Mouse (Mus musculus): ENCODE data around the gene Mrps18a. TPM values are rescaled to one million over a fixed set of nuclear protein-coding genes. Genes with fewer than 3 reads are reported as not detected.
A peak's percentile ranks its signal among the peaks of the same experiment; 100 is the strongest.

The Mrps18a gene
- polyA plus RNA-seq, 1 experiment = 77.2 TPM

DNA sequence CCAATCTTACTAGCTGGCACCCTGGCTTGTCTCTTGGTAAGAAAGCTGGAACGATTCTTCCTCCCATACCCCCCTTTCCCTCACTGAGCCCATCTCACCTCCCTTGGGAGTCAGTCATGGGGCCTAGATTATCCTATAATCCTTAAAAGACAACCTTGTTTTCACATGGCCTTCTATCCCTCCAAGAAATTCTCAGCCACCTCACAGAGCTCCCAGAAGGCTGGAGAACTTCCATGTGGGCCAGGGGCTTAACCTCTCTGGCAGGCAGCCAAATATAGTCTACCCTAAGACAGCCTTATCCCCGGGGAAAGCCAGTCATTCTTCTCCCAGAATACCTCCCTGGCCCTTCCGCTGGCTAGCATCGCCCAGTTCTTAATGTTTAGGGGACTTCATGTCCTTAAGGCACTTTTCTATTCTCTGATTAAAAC lies 7.7 kb downstream of the Mrps18a start:
- TF ChIP-seq FLI1 (IDR thresholded peaks at IDR 0.05; ENCODE audit: low read length) (no peak), GATA1 (IDR thresholded peaks at IDR 0.05; ENCODE audit: borderline replicate concordance, low read length) (no peak)
- H3K36me3 ChIP-seq (replicated peaks; ENCODE audit: low read length) = peaks cover 90% of the 10 kb centered on the region
- H3K4me1 ChIP-seq = peaks cover 23% of the 10 kb centered on the region
- no peaks in the 10 kb centered on the region for H3K9me3 ChIP-seq
- H3K27me3 ChIP-seq (replicated peaks) = no peaks in the 10 kb centered on the region
- H3K4me3 ChIP-seq (replicated peaks) = no peak overlapping the region

- Histone ChIP-seq H3K4me3 (replicated peaks) (no peak overlapping the region), H3K9me3 (no peaks in the 10 kb centered on the region), H3K27me3 (replicated peaks) (no peaks in the 10 kb centered on the region), H3K4me1 (peaks cover 17% of the 10 kb centered on the region), H3K36me3 (replicated peaks; ENCODE audit: low read length) (peaks cover 90% of the 10 kb centered on the region)
- TF ChIP-seq FLI1 (IDR thresholded peaks at IDR 0.05; ENCODE audit: low read length) = no peak
- TF ChIP-seq GATA1 (IDR thresholded peaks at IDR 0.05; ENCODE audit: borderline replicate concordance, low read length) = no peak
Measured at GRCm38 (mm10) chr17:46119641-46120040, 8.9 kb downstream of the Mrps18a start.

GRCm38 (mm10) chr17:46122791-46123190 lies 12.0 kb downstream of the Mrps18a start:
- H3K4me3 ChIP-seq (replicated peaks) = no peak overlapping the region
- no peaks in the 10 kb centered on the region for H3K27me3 ChIP-seq (replicated peaks)
- H3K9me3 ChIP-seq = no peaks in the 10 kb centered on the region
- no peaks in the 10 kb centered on the region for H3K4me1 ChIP-seq
- H3K36me3 ChIP-seq (replicated peaks; ENCODE audit: low read length) = peaks cover 90% of the 10 kb centered on the region
- no peak for TF ChIP-seq FLI1 (IDR thresholded peaks at IDR 0.05; ENCODE audit: low read length)
- no peak for TF ChIP-seq GATA1 (IDR thresholded peaks at IDR 0.05; ENCODE audit: borderline replicate concordance, low read length)

GRCm38 (mm10) chr17:46123285-46123684 lies 12.5 kb downstream of the Mrps18a start:
- Histone ChIP-seq H3K9me3 (no peaks in the 10 kb centered on the region), H3K27me3 (replicated peaks) (no peaks in the 10 kb centered on the region), H3K4me3 (replicated peaks) (no peak overlapping the region), H3K4me1 (no peaks in the 10 kb centered on the region), H3K36me3 (replicated peaks; ENCODE audit: low read length) (peaks cover 90% of the 10 kb centered on the region)
- no peak for TF ChIP-seq GATA1 (IDR thresholded peaks at IDR 0.05; ENCODE audit: borderline replicate concordance, low read length)
- TF ChIP-seq FLI1 (IDR thresholded peaks at IDR 0.05; ENCODE audit: low read length) = no peak

GRCm38 (mm10) chr17:46123953-46124700 lies 13.3 kb downstream of the Mrps18a start:
- peaks cover 90% of the 10 kb centered on the region for H3K36me3 ChIP-seq (replicated peaks; ENCODE audit: low read length)
- H3K27me3 ChIP-seq (replicated peaks) = no peaks in the 10 kb centered on the region
- no peaks in the 10 kb centered on the region for H3K9me3 ChIP-seq
- H3K4me1 ChIP-seq = peaks cover under 1% of the 10 kb centered on the region; the same call in 1 of the 2 replicates
- TF ChIP-seq GATA1 (IDR thresholded peaks at IDR 0.05; ENCODE audit: borderline replicate concordance, low read length) (no peak), FLI1 (IDR thresholded peaks at IDR 0.05; ENCODE audit: low read length) (no peak)
- H3K4me3 ChIP-seq (replicated peaks) = no peak overlapping the region

- no peaks in the 10 kb centered on the region for H3K9me3 ChIP-seq
- H3K4me1 ChIP-seq = peaks cover 16% of the 10 kb centered on the region
- TF ChIP-seq FLI1 (IDR thresholded peaks at IDR 0.05; ENCODE audit: low read length) (no peak), GATA1 (IDR thresholded peaks at IDR 0.05; ENCODE audit: borderline replicate concordance, low read length) (no peak)
- H3K4me3 ChIP-seq (replicated peaks) = no peak overlapping the region
- H3K36me3 ChIP-seq (replicated peaks; ENCODE audit: low read length) = peaks cover 97% of the 10 kb centered on the region
- H3K27me3 ChIP-seq (replicated peaks) = no peaks in the 10 kb centered on the region
Measured at GRCm38 (mm10) chr17:46126608-46127007, 15.8 kb downstream of the Mrps18a start.

DNA sequence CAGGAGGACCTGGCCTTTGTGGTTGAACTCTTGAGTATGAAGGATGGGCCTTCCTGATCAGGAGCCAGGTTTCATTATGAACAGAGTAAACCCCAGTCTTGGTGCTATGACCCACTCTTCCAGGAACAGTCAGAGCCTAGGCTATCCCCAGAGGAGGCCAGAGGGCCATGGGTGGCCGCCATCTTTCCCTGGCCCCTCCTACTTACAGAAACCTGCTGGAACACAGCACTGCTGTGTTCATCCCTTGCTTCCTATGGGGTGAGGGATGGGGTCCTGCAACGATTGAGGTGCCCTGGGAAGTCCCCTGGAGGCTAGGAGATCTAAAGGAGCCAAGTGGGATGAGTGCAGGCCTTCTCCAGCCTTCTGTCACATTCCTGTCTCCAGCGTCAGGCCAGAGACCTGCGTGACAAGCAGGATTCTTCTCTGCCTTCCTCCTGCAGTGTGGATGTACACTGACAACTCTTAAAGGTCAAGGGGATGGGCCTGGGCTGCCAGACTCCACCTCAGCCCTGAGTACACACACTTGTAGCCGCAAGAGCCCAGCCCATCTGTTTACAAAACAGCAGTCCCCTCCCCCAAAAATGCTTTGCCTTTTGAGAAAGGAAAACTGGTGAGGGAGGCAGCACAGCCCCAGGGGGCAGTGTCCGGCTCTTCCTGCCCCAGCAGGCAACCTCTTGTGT lies 17.2 kb downstream of the Mrps18a start:
- Histone ChIP-seq H3K4me3 (replicated peaks) (no peak overlapping the region), H3K27me3 (replicated peaks) (no peaks in the 10 kb centered on the region), H3K9me3 (no peaks in the 10 kb centered on the region), H3K36me3 (replicated peaks; ENCODE audit: low read length) (peaks cover 86% of the 10 kb centered on the region), H3K4me1 (peaks cover 28% of the 10 kb centered on the region)
- no peak for TF ChIP-seq FLI1 (IDR thresholded peaks at IDR 0.05; ENCODE audit: low read length)
- no peak for TF ChIP-seq GATA1 (IDR thresholded peaks at IDR 0.05; ENCODE audit: borderline replicate concordance, low read length)

DNA sequence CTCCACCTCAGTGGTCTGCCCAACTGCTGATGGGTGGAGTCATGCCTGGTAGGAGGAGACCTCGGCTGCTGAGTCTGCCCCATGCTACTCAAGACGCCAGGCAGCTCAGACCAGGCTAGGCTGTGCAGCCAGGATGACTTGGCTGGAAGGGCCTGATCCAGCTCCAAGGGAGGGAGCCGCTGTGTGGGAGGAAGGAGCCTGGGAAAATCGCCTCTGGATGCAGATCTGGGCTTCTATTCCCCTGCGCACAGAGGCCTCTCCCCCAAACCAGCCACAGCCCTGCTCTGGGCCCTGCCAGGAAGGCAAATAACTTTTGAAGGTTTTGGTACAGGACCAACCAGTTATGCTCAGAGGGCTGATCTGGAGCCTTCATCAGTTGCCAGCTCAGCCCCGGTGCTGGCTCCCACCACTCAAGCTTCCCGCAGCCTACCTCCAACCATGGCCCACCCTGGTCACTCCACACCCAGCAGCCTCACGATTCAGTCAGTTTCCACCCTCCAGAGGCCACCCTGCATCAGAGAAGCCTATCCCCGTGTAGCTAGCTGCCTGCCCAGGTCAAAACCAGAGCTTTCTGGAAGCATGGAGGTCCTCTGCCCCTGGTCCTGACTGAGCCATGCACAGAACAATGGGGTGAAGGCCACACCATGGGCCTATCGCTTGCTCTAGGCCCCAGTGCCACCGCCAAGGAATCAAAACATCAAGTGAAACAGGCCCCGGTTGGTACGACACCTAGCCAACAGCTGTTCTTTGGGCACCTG lies 19.1 kb downstream of the Mrps18a start:
- H3K4me1 ChIP-seq = peaks cover 34% of the 10 kb centered on the region
- TF ChIP-seq FLI1 (IDR thresholded peaks at IDR 0.05; ENCODE audit: low read length) = no peak
- TF ChIP-seq GATA1 (IDR thresholded peaks at IDR 0.05; ENCODE audit: borderline replicate concordance, low read length) = no peak
- no peaks in the 10 kb centered on the region for H3K9me3 ChIP-seq
- H3K27me3 ChIP-seq (replicated peaks) = no peaks in the 10 kb centered on the region
- H3K36me3 ChIP-seq (replicated peaks; ENCODE audit: low read length) = peaks cover 72% of the 10 kb centered on the region
- H3K4me3 ChIP-seq (replicated peaks) = no peak overlapping the region

DNA sequence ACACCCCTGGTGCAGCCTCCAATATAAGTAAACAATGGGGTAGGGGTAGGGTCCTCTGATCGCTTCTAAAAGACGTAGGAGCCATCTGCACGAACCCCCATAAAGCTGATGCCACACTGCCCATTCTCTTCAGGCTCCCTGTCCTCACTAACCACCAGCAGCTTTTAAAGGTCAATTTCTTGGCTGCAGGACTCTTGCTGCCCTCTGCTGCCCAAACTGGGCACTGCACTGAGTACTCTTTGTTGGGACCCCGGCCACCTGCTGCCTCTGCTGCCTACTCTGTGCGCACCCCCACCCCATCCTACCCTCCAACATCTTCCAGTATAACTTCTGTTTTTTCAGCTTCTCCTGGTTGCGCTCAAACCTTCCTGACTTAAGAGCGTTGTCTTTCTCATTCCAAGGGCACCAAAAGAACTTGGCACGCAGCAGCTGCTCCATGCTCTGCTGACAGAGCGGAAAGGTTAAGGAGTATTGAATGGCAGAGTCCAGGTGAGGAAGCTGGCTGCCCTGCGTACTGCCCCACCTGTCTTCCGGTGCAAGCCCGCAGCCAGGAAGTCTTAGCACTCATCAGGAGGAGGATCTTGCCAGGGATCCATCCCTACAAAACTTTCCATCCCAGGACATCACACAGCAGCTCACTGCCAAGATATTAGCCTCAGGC lies 21.4 kb downstream of the Mrps18a start:
- H3K4me3 ChIP-seq (replicated peaks) = peak overlapping the region; percentile 14
- TF ChIP-seq GATA1 (IDR thresholded peaks at IDR 0.05; ENCODE audit: borderline replicate concordance, low read length) = no peak
- no peak for TF ChIP-seq FLI1 (IDR thresholded peaks at IDR 0.05; ENCODE audit: low read length)
- peaks cover 45% of the 10 kb centered on the region for H3K4me1 ChIP-seq
- H3K36me3 ChIP-seq (replicated peaks; ENCODE audit: low read length) = peaks cover 59% of the 10 kb centered on the region
- H3K9me3 ChIP-seq = no peaks in the 10 kb centered on the region
- no peaks in the 10 kb centered on the region for H3K27me3 ChIP-seq (replicated peaks)

All from megakaryocyte, embryonic 14.5 days (primary cell).